Mouse (Mus musculus) stomach, postnatal 0 days (tissue): Measurements from ENCODE around the gene Tspan8. TPM values are rescaled to one million over a fixed set of nuclear protein-coding genes. Genes with fewer than 3 reads are reported as not detected.

Experiments
- ATAC-seq: fragments of 200-750 bp; cut with Nextera tagmentation; 2 replicates; pipeline ENCODE4 v1.8.0; 2017; ENCODE audit not compliant: low FRiP score, low TSS enrichment
- DNase-seq: peaks from one replicate; pipeline ENCODE4 v3.0.0-alpha.2; 2016; ENCODE audit warnings: low spot score
- H3K27ac ChIP-seq: fragments of 300-500 bp; sonication (generic); replicated peaks from 2 replicates; pipeline ENCODE4 v1.5.1; 2014; ENCODE audit warnings: mild to moderate bottlenecking, control low read depth
- H3K27me3 ChIP-seq: fragments of 300-500 bp; sonication (generic); 2 replicates; pipeline ENCODE4 v1.6.1; 2014; ENCODE audit warnings: low read length; ENCODE audit not compliant: control insufficient read depth, insufficient read depth
- H3K36me3 ChIP-seq: fragments of 300-500 bp; sonication (generic); 2 replicates; pipeline ENCODE4 v1.6.1; 2014; ENCODE audit warnings: low read length, mixed read lengths; ENCODE audit not compliant: control insufficient read depth, insufficient read depth
- H3K4me1 ChIP-seq: fragments of 300-500 bp; sonication (generic); replicated peaks from 2 replicates; pipeline ENCODE4 v1.6.1; 2014; ENCODE audit warnings: antibody characterized with exemption; ENCODE audit not compliant: control insufficient read depth, insufficient read depth
- H3K4me2 ChIP-seq: fragments of 300-500 bp; sonication (generic); replicated peaks from 2 replicates; pipeline ENCODE4 v1.6.1; 2014; ENCODE audit warnings: low read depth, mild to moderate bottlenecking, control low read depth, moderate library complexity
- H3K4me3 ChIP-seq: fragments of 300-500 bp; sonication (generic); 2 replicates; pipeline ENCODE4 v1.5.1; 2014; ENCODE audit warnings: low read depth, low read length, control low read depth
- H3K9ac ChIP-seq: fragments of 300-500 bp; sonication (generic); 2 replicates; pipeline ENCODE4 v1.6.1; 2014; ENCODE audit warnings: mild to moderate bottlenecking, low read length, control low read depth, mixed read lengths
- H3K9me3 ChIP-seq: fragments of 300-500 bp; sonication (generic); 2 replicates; pipeline ENCODE4 v1.6.1; 2016; ENCODE audit warnings: low read length; ENCODE audit not compliant: control insufficient read depth
- CTCF ChIP-seq: IDR thresholded peaks from 2 replicates; pipeline ENCODE4 v1.5.1; 2016; ENCODE audit warnings: antibody characterized with exemption, low read depth, mild to moderate bottlenecking, moderate library complexity
- EP300 ChIP-seq: optimal IDR thresholded peaks from 2 replicates; pipeline ENCODE3; 2016; ENCODE audit warnings: antibody characterized with exemption
- WGBS: fragments of 180-500 bp; shearing (Covaris S2); extraction: QIAGEN DNeasy Blood & Tissue Kit; methylation state at CpG from one replicate; pipeline ENCODE4 v1.1.7; 2014; 5-methylcytosine and 5-hydroxymethylcytosine counted together
- polyA plus RNA-seq: library from polyadenylated mRNA; unstranded; fragments of >200 nt; fragmentation: Nextera tagmentation; extraction: Ambion mirVana; gene quantifications from 2 replicates; pipeline ENCODE4 v1.2.1, GENCODE M21; 2015

The Tspan8 gene
- polyA plus RNA-seq, 1 experiment from 2014 or later: 250 TPM

GRCm38 (mm10) chr10:115803765-115804164 lies 12.9 kb upstream of the Tspan8 start:
- 80% methylated on average over 2 of the region's 2 CpGs for WGBS
- no peak for DNase-seq
- no peak for TF ChIP-seq CTCF
- TF ChIP-seq EP300: no peak
- ATAC-seq: no peak
- Histone ChIP-seq H3K4me2 (no peak overlapping the region), H3K27me3 (no peaks in the 10 kb centered on the region), H3K9me3 (no peaks in the 10 kb centered on the region), H3K4me1 (no peaks in the 10 kb centered on the region), H3K4me3 (no peak overlapping the region), H3K36me3 (no peaks in the 10 kb centered on the region), H3K9ac (no peak overlapping the region), H3K27ac (no peak overlapping the region)

GRCm38 (mm10) chr10:115805987-115806386 lies 10.6 kb upstream of the Tspan8 start:
- Histone ChIP-seq H3K9ac (no peak overlapping the region), H3K4me2 (no peak overlapping the region), H3K9me3 (no peaks in the 10 kb centered on the region), H3K4me1 (no peaks in the 10 kb centered on the region), H3K36me3 (no peaks in the 10 kb centered on the region), H3K27me3 (no peaks in the 10 kb centered on the region), H3K27ac (no peak overlapping the region), H3K4me3 (no peak overlapping the region)
- TF ChIP-seq CTCF (no peak), EP300 (no peak)
- 56% methylated on average over 5 of the region's 5 CpGs for WGBS
- no peak for DNase-seq
- peak; percentile 75; the same call in 1 of the 2 replicates for ATAC-seq

- Histone ChIP-seq H3K9me3 (no peaks in the 10 kb centered on the region), H3K4me2 (no peak overlapping the region), H3K27ac (no peak overlapping the region), H3K4me3 (no peak overlapping the region), H3K36me3 (no peaks in the 10 kb centered on the region), H3K9ac (no peak overlapping the region), H3K27me3 (no peaks in the 10 kb centered on the region), H3K4me1 (no peaks in the 10 kb centered on the region)
- TF ChIP-seq EP300: no peak
- TF ChIP-seq CTCF: no peak
- no peak for DNase-seq
- no peak; the same call in 1 of the 2 replicates for ATAC-seq
- WGBS: 39% methylated on average over 7 of the region's 7 CpGs
Observed at GRCm38 (mm10) chr10:115809169-115809568, 7.5 kb upstream of the Tspan8 start.

- WGBS: 33% methylated on average over 5 of the region's 5 CpGs
- Histone ChIP-seq H3K9ac (no peak overlapping the region), H3K4me3 (no peak overlapping the region), H3K36me3 (no peaks in the 10 kb centered on the region), H3K27me3 (no peaks in the 10 kb centered on the region), H3K27ac (no peak overlapping the region), H3K4me1 (no peaks in the 10 kb centered on the region), H3K9me3 (no peaks in the 10 kb centered on the region), H3K4me2 (no peak overlapping the region)
- no peak for DNase-seq
- TF ChIP-seq CTCF: no peak
- no peak for TF ChIP-seq EP300
- ATAC-seq: no peak
Observed at GRCm38 (mm10) chr10:115811519-115811918, 5.1 kb upstream of the Tspan8 start.

- whole genome bisulfite sequencing: 71% methylated on average over 11 of the region's 11 CpGs
- H3K4me1 ChIP-seq: no peaks in the 10 kb centered on the region
- H3K9me3 ChIP-seq: no peaks in the 10 kb centered on the region
- H3K27me3 ChIP-seq: no peaks in the 10 kb centered on the region
- no peak overlapping the region for H3K4me3 ChIP-seq
- DNase-seq (no peak), ATAC-seq (no peak)
- no peak for TF ChIP-seq CTCF
- no peak overlapping the region for H3K27ac ChIP-seq
- H3K9ac ChIP-seq: no peak overlapping the region
- peak overlapping the region; percentile 15 for H3K4me2 ChIP-seq
- no peaks in the 10 kb centered on the region for H3K36me3 ChIP-seq
Observed at GRCm38 (mm10) chr10:115814878-115815277, 1.8 kb upstream of the Tspan8 start.

GRCm38 (mm10) chr10:115817056-115817724 lies 558 bp downstream of the Tspan8 start:
- Histone ChIP-seq H3K4me1 (no peaks in the 10 kb centered on the region; the same call in 1 of the 2 replicates), H3K9ac (0 out of 2 replicates have a peak overlapping the region, but pooled peaks have one; percentile 38)
- WGBS: 8% methylated on average over 13 of the region's 13 CpGs

More at GRCm38 (mm10) chr10:115817056-115817724, 558 bp downstream of the Tspan8 start:
- H3K4me2 ChIP-seq: peak overlapping the region; percentile 29
- H3K4me3 ChIP-seq: peak overlapping the region; percentile 32
- H3K36me3 ChIP-seq: no peaks in the 10 kb centered on the region
- no peaks in the 10 kb centered on the region for H3K9me3 ChIP-seq
- ATAC-seq: peak; percentile 98
- no peaks in the 10 kb centered on the region for H3K27me3 ChIP-seq
- DNase-seq: peak; percentile 81
- peak overlapping the region; percentile 80 for H3K27ac ChIP-seq
- TF ChIP-seq CTCF (no peak), EP300 (no peak)
